Mouse (Mus musculus) bone marrow macrophage, adult 2 months (primary cell): ENCODE measurements around the gene Prkcb. TPM values are rescaled to one million over a fixed set of nuclear protein-coding genes. Genes with fewer than 3 reads are reported as not detected.

Source experiments
- H3K27ac ChIP-seq: 2 replicates; pipeline ENCODE4 v1.5.1; 2012; ENCODE audit warnings: low read depth, low read length; ENCODE audit not compliant: insufficient read depth
- H3K4me1 ChIP-seq: 2 replicates; pipeline ENCODE4 v1.6.1; 2012; ENCODE audit warnings: low read length; ENCODE audit not compliant: control insufficient read depth, insufficient read depth
- H3K4me3 ChIP-seq: 2 replicates; pipeline ENCODE4 v1.5.1; 2012; ENCODE audit warnings: mild to moderate bottlenecking, low read length, moderate library complexity; ENCODE audit not compliant: insufficient read depth
- CTCF ChIP-seq: IDR thresholded peaks from 2 replicates; pipeline ENCODE4 v1.5.1; 2012; ENCODE audit warnings: low read depth, mild to moderate bottlenecking, low read length, moderate library complexity
- POLR2A ChIP-seq: IDR thresholded peaks from 2 replicates; pipeline ENCODE4 v1.6.1; 2012; ENCODE audit warnings: mild to moderate bottlenecking, low read depth, low read length, borderline replicate concordance
- polyA plus RNA-seq: library from polyadenylated mRNA; stranded (reverse); fragments of >200 nt; gene quantifications from 2 replicates; pipeline ENCODE4 v1.2.4, GENCODE M21; 2012; ENCODE audit not compliant: missing spikeins, insufficient read depth, insufficient read length

The Prkcb gene
- polyA plus RNA-seq, 1 experiment = 196 TPM

DNA sequence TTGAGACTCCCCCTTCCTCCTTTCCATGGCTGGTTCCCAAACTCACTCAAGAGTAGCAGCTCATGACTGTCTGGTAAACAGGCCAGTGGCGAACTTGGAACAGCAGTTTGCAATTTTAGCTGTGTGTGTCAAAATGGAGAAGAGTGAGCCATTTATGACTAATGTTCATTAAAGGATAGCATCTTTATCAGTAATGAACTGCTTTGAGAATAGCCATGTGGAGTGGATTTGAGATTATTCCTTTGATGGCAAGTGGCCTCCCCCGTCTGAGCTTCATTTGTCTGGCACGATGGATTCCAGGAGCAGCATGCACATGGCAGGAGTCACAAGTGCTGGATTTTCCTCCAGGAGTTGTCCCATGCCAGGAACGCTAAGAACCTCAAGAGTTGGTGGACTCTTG, 281.9 kb downstream of the Prkcb start:
- Histone ChIP-seq H3K4me3 (no peak overlapping the region), H3K27ac (no peak overlapping the region), H3K4me1 (0 out of 2 replicates have a peak, but pooled peaks cover 4% of the 10 kb centered on the region)
- TF ChIP-seq CTCF (no peak), POLR2A (no peak)

DNA sequence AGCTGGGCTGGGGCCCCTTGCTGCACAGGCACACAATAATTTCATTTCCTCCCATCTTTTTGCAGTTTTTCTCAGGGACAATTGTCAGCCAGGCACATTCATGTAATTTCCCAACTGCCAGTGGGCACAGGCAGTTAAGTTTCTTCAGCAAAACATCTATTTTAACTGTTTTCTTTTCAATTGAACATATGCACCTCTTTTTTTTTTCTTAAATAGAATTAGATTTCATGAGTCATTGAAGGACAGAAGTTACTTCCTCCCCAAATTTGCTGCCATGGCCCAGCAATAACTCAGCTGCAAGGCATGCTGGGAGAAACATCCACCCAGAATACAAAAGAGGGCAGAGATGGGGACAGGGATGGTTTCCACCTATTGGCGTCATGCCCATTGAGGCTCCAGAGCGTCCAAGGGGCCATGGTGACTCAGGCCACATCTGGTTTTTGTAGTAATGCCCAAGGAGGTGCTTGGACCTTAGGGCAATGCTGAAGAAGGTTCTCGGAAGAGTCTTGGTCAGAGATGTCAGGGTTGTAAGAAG, 284.6 kb downstream of the Prkcb start:
- Histone ChIP-seq H3K4me3 (no peak overlapping the region), H3K4me1 (0 out of 2 replicates have a peak, but pooled peaks cover 4% of the 10 kb centered on the region), H3K27ac (no peak overlapping the region)
- TF ChIP-seq CTCF (no peak), POLR2A (no peak)

DNA sequence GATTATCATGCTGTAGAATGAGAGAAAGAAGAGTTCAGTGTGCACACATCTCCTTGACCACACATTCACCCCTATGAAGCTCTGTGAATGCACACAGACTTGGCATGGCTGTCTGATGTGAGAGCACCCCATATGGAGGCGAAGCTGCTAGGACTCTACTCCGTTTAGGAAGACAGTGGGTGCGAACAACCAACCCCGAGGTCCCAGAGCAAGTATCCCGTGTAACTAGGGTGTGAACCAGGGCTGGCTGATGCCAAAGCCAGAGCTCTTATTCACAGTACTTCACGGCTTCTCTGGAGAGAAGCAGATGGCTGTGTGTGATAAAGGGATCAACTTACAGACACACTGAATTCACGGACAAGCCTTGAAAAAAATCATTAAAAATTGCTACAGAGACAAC, 285.9 kb downstream of the Prkcb start:
- TF ChIP-seq CTCF (no peak), POLR2A (no peak)
- no peak overlapping the region for H3K4me3 ChIP-seq
- H3K27ac ChIP-seq = no peak overlapping the region

DNA sequence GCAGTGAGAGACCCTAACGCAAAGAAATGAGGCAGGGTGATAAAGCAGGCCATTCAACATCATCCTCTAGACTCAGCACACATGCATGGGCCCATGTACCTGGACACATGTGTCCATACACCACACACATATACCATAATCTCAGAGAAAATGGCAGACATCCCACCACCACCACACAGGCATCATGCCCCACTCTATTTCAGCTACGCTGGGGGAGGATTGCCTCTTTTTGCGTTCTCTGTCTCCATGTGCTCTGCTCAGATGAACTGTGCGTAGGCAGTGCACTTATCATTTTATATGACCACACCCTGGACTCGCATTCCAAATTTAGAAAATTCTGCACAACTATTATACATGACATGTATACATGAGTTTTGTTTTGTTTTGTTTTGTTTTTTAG, 286.5 kb downstream of the Prkcb start:
- Histone ChIP-seq H3K4me3 (no peak overlapping the region), H3K4me1 (0 out of 2 replicates have a peak, but pooled peaks cover 4% of the 10 kb centered on the region), H3K27ac (no peak overlapping the region)
- no peak for TF ChIP-seq CTCF
- TF ChIP-seq POLR2A = no peak

More for the DNA sequence above, 285.9 kb downstream of the Prkcb start:
- 0 out of 2 replicates have a peak, but pooled peaks cover 4% of the 10 kb centered on the region for H3K4me1 ChIP-seq

DNA sequence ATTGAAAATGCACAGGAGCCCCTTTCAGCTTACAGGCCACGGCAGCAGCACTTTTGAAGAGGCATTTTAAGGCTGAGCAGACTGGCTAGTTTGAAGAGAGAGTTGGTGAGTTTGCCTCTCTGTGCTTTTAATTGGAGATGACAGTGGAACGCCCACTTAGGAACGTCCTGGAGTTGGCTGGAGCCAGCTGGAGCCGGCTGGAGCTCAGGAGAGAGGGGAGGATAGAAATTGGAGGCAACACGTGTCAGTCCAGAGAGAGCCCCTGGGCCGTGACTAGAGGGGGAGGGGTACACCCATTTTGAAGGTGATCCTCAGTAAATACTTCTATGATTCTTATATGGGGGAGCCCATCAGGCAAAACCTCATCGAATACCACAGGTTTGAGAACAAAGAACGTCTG, 287.0 kb downstream of the Prkcb start:
- no peak overlapping the region for H3K27ac ChIP-seq
- H3K4me3 ChIP-seq = no peak overlapping the region
- TF ChIP-seq POLR2A = no peak
- TF ChIP-seq CTCF = no peak
- H3K4me1 ChIP-seq = 0 out of 2 replicates have a peak, but pooled peaks cover 4% of the 10 kb centered on the region

DNA sequence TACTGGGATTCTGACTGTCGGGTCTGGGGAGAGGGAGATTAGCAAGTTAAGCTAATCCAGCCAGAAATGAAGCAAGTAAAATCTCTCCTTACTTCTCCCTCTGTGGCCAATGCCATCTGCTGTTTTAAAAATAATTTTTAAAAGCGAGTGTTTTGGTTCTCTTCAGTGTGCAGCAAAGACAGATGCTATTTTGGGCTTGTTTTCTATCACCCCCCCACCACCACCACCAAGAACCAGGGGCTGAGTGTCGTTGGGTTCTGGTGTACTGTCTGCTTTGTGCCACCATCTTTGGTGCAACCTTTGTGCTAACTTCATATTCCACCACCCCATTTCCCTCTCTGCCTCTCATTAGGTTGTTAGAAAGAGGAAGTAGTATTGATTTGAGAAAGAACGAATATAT, 289.0 kb downstream of the Prkcb start:
- Histone ChIP-seq H3K4me3 (no peak overlapping the region), H3K4me1 (0 out of 2 replicates have a peak, but pooled peaks cover 4% of the 10 kb centered on the region), H3K27ac (no peak overlapping the region)
- TF ChIP-seq POLR2A (no peak), CTCF (no peak)

DNA sequence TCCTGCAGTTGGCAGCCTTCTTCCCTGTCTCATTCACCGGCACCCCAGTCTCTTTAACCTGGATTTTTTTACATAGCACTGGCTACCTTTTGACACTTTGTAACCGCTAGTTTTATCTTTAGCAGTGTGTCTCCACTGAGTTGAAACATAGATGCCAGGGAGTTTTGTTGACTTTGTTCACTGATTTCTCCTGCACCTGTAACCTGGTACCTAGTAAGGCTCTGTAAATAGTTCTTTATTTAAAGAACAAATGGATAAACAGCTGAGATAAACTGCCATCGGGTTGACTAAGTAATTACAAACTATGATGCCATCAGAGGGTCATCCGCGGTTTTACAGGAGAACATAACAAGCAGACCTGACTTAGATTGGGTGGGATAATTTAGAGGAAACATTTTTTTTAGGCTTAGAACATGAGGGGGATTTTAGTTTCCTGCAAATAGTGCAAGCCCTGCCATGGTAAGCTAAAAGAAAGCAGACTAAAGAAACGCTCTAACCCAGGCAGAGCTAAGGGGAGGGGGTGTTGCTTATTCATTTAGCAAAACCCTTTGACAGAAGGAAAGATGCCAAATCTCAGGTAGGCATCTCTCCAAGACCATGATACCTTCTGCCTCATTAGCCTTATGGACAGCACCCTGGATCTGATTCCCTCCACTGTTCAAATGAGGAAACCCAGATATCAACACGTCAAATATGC, 291.1 kb downstream of the Prkcb start:
- Histone ChIP-seq H3K27ac (no peak overlapping the region), H3K4me3 (no peak overlapping the region), H3K4me1 (no peaks in the 10 kb centered on the region)
- no peak for TF ChIP-seq POLR2A
- no peak for TF ChIP-seq CTCF

DNA sequence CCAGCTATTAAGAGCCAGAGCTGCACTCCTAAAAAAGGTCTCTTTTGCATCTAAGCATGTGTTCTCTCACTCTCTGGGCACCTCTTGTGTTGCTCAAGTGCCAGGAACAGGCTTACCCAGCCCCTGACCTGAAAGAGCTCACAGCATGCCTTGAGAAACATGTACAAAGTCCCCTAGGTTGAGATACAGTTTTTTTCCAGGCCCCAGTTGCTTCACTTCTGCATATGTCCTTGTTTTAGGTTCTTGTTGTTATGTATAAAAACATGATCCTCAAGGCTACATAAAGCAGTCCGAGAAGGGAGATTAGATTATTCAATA, 291.6 kb downstream of the Prkcb start:
- H3K4me3 ChIP-seq = no peak overlapping the region
- H3K4me1 ChIP-seq = no peaks in the 10 kb centered on the region
- no peak overlapping the region for H3K27ac ChIP-seq
- TF ChIP-seq CTCF (no peak), POLR2A (no peak)

DNA sequence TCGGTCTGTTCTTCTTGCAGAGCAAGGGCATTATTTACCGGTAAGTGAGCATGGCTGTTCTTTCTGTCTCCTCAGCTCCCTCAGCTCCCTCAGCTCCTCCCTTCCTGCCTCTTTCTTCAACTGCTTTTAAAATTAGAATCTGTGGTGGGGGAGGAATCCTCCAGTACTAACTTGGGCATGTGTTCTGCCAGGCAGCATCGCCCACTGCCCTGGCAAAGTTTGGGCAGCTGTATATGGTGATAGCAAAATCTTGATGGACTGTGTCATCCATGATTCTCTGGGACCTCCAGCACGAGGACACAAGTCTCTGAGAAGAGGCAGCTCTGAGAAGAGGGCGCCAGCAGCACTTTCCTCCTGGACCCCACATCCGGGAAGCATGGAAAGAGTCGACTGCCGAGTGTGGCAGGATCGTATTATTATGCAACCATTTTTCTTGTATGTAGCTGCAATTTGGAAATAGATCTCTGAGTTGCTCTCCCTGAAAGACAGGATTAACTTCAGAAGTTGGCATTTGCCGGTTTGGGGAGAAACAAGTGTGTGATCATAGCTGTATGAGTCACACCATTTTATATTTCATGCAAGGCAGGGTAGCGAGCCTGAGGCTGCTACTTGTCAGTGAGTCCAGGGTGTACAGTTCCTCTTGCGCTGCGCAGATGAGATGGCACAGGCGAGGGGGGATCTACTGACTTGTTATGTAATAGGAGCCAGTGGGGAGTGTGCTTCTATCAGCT, 296.0 kb downstream of the Prkcb start:
- TF ChIP-seq CTCF (no peak), POLR2A (no peak)
- Histone ChIP-seq H3K27ac (no peak overlapping the region), H3K4me3 (no peak overlapping the region), H3K4me1 (no peaks in the 10 kb centered on the region)

DNA sequence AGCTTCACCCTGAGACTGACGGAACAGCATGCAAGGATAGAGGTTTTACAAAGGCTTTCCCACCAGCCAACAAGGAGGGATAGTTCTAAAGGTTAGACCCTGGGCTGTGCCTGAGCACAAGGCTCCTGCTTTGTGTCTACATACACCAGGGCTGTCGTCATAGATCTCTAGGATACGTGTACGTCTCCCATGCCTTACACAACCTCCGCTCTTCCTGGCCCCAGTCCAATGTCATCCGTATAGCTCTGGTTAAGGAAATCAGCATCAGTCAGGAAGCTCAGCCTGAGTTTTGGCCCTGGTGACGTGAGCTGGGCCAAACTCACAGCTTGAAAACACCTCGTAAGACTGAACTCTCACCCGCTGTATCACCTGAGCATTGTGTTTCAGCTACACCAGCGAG, 307.3 kb downstream of the Prkcb start:
- Histone ChIP-seq H3K27ac (no peak overlapping the region), H3K4me1 (no peaks in the 10 kb centered on the region), H3K4me3 (no peak overlapping the region)
- no peak for TF ChIP-seq POLR2A
- TF ChIP-seq CTCF = no peak
